Mouse (Mus musculus) MEL (cell line): ENCODE data around the gene Hoxb4. TPM values are rescaled to one million over a fixed set of nuclear protein-coding genes. Genes with fewer than 3 reads are reported as not detected.

Source experiments
- DNase-seq: peaks from one replicate; pipeline ENCODE4 v3.0.0; 2011; ENCODE audit warnings: low read depth, low spot score
- H3K27ac ChIP-seq: 2 replicates; pipeline ENCODE4 v1.5.1; 2012; ENCODE audit warnings: low read depth, mild to moderate bottlenecking, control low read depth, low read length, moderate library complexity; ENCODE audit not compliant: control insufficient read depth
- H3K27me3 ChIP-seq, 2 experiments: fragments of 150-350 bp in 1 of 2; sonication (generic) in 1 of 2; 2 replicates each; pipeline ENCODE4 v1.6.1; 2012; ENCODE audit warnings: low read length in 2 of 2, mild to moderate bottlenecking in 2 of 2, improper control_type of control experiment in 1 of 2, moderate library complexity in 1 of 2; ENCODE audit not compliant: insufficient read depth in 2 of 2, control insufficient read depth in 1 of 2
- H3K36me3 ChIP-seq, 2 experiments: 2 replicates each; pipeline ENCODE4 v1.6.1; 2012 to 2014; ENCODE audit warnings: low read length in 2 of 2, improper control_type of control experiment in 1 of 2, inconsistent platforms in 1 of 2, mild to moderate bottlenecking in 1 of 2; ENCODE audit not compliant: insufficient read depth in 2 of 2, control insufficient read depth in 1 of 2
- H3K4me1 ChIP-seq, 2 experiments: fragments of 150-350 bp in 1 of 2; sonication (generic) in 1 of 2; 2 replicates each; pipeline ENCODE4 v1.6.1; 2012; ENCODE audit warnings: low read length in 2 of 2, improper control_type of control experiment in 1 of 2, mild to moderate bottlenecking in 1 of 2; ENCODE audit not compliant: insufficient read depth in 2 of 2, control insufficient read depth in 1 of 2
- H3K4me3 ChIP-seq, 2 experiments: fragments of 150-350 bp in 1 of 2; sonication (generic) in 1 of 2; 2 replicates each; pipeline ENCODE4 v1.5.1; 2012; ENCODE audit warnings: low read depth in 2 of 2, low read length in 2 of 2, mild to moderate bottlenecking in 2 of 2, moderate library complexity in 2 of 2, control low read depth in 1 of 2, improper control_type of control experiment in 1 of 2; ENCODE audit not compliant: control insufficient read depth in 1 of 2, insufficient read depth in 1 of 2
- H3K79me2 ChIP-seq: 2 replicates; pipeline ENCODE4 v1.6.1; 2012; ENCODE audit warnings: mild to moderate bottlenecking, low read length, moderate library complexity; ENCODE audit not compliant: control insufficient read depth, poor library complexity, insufficient read depth
- H3K9ac ChIP-seq: 2 replicates; pipeline ENCODE4 v1.6.1; 2012; ENCODE audit warnings: low read depth, mild to moderate bottlenecking, control low read depth, low read length, moderate library complexity; ENCODE audit not compliant: control insufficient read depth, poor library complexity, severe bottlenecking
- H3K9me3 ChIP-seq: fragments of 150-350 bp; sonication (generic); replicated peaks from 2 replicates; pipeline ENCODE4 v1.6.1; 2012; ENCODE audit warnings: mild to moderate bottlenecking, low read length, improper control_type of control experiment, moderate library complexity; ENCODE audit not compliant: insufficient read depth
- BHLHE40 ChIP-seq: IDR thresholded peaks from 2 replicates; pipeline ENCODE4 v1.6.1; 2012; ENCODE audit warnings: low read depth, mild to moderate bottlenecking, inconsistent platforms, low read length, improper control_type of control experiment, borderline replicate concordance
- CHD2 ChIP-seq: IDR thresholded peaks from 2 replicates; pipeline ENCODE4 v1.6.1; 2011; ENCODE audit warnings: low read length, improper control_type of control experiment
- E2F4 ChIP-seq: IDR thresholded peaks from 2 replicates; pipeline ENCODE4 v1.6.1; 2011; ENCODE audit warnings: low read depth, low read length, improper control_type of control experiment, borderline replicate concordance
- ELF1 ChIP-seq: IDR thresholded peaks from 2 replicates; pipeline ENCODE4 v1.6.1; 2014; ENCODE audit warnings: low read depth, mild to moderate bottlenecking, inconsistent platforms, low read length, improper control_type of control experiment, moderate library complexity
- ETS1 ChIP-seq: IDR thresholded peaks from 2 replicates; pipeline ENCODE4 v1.6.1; 2012; ENCODE audit warnings: low read depth, mild to moderate bottlenecking, inconsistent platforms, low read length, improper control_type of control experiment, moderate library complexity
- GATA1 ChIP-seq: IDR thresholded peaks from 2 replicates; pipeline ENCODE4 v1.6.1; 2011; ENCODE audit warnings: low read depth, low read length, improper control_type of control experiment
- HCFC1 ChIP-seq: IDR thresholded peaks from 2 replicates; pipeline ENCODE4 v1.6.1; 2012; ENCODE audit warnings: low read depth, mild to moderate bottlenecking, inconsistent platforms, low read length, improper control_type of control experiment, moderate library complexity
- JUND ChIP-seq: IDR thresholded peaks from 2 replicates; pipeline ENCODE4 v1.6.1; 2011; ENCODE audit warnings: low read depth, mild to moderate bottlenecking, improper control_type of control experiment, low read length
- MAFK ChIP-seq: IDR thresholded peaks from 2 replicates; pipeline ENCODE4 v1.6.1; 2011; ENCODE audit warnings: low read depth, mild to moderate bottlenecking, low read length, improper control_type of control experiment, borderline replicate concordance
- MAX ChIP-seq: IDR thresholded peaks from 2 replicates; pipeline ENCODE4 v1.6.1; 2011; ENCODE audit warnings: low read length, improper control_type of control experiment
- MAZ ChIP-seq: IDR thresholded peaks from 2 replicates; pipeline ENCODE4 v1.6.1; 2012; ENCODE audit warnings: low read depth, mild to moderate bottlenecking, inconsistent platforms, low read length, improper control_type of control experiment
- MEF2A ChIP-seq: IDR thresholded peaks from 2 replicates; pipeline ENCODE4 v1.6.1; 2014; ENCODE audit warnings: low read depth, mild to moderate bottlenecking, inconsistent platforms, low read length, improper control_type of control experiment; ENCODE audit not compliant: poor library complexity, insufficient replicate concordance, severe bottlenecking; ENCODE audit errors: extremely low read depth
- NELFE ChIP-seq: IDR thresholded peaks from 2 replicates; pipeline ENCODE4 v1.6.1; 2011; ENCODE audit warnings: low read depth, low read length, improper control_type of control experiment
- NRF1 ChIP-seq: IDR thresholded peaks from 2 replicates; pipeline ENCODE4 v1.6.1; 2014; ENCODE audit warnings: low read depth, mild to moderate bottlenecking, inconsistent platforms, low read length, improper control_type of control experiment, moderate library complexity; ENCODE audit not compliant: poor library complexity, insufficient read depth, severe bottlenecking
- POLR2A ChIP-seq, 2 experiments: IDR thresholded peaks; 2 replicates each; pipeline ENCODE4 v1.6.1; 2011 to 2012; ENCODE audit warnings: low read length in 2 of 2, mild to moderate bottlenecking in 2 of 2, control low read depth in 1 of 2, improper control_type of control experiment in 1 of 2, low read depth in 1 of 2, moderate library complexity in 1 of 2; ENCODE audit not compliant: control insufficient read depth in 1 of 2, insufficient read depth in 1 of 2, poor library complexity in 1 of 2
- POLR2AphosphoS2 ChIP-seq: IDR thresholded peaks from 2 replicates; pipeline ENCODE4 v1.6.1; 2011; ENCODE audit warnings: low read length, improper control_type of control experiment
- RCOR1 ChIP-seq: IDR thresholded peaks from 2 replicates; pipeline ENCODE4 v1.6.1; 2012; ENCODE audit warnings: low read depth, mild to moderate bottlenecking, inconsistent platforms, low read length, improper control_type of control experiment
- SIN3A ChIP-seq: IDR thresholded peaks from 2 replicates; pipeline ENCODE4 v1.6.1; 2012; ENCODE audit warnings: low read length, improper control_type of control experiment, inconsistent platforms
- TBP ChIP-seq: IDR thresholded peaks from 2 replicates; pipeline ENCODE4 v1.8.0; 2011; ENCODE audit warnings: low read depth, low read length, improper control_type of control experiment
- USF1 ChIP-seq: IDR thresholded peaks from 2 replicates; pipeline ENCODE4 v1.6.1; 2014; ENCODE audit warnings: low read depth, mild to moderate bottlenecking, inconsistent platforms, low read length, improper control_type of control experiment, moderate library complexity
- ZC3H11A ChIP-seq: IDR thresholded peaks from 2 replicates; pipeline ENCODE4 v1.6.1; 2012; ENCODE audit warnings: low read depth, mild to moderate bottlenecking, inconsistent platforms, low read length, improper control_type of control experiment
- ZKSCAN1 ChIP-seq: IDR thresholded peaks from 2 replicates; pipeline ENCODE4 v1.6.1; 2012; ENCODE audit warnings: low read depth, mild to moderate bottlenecking, inconsistent platforms, low read length, improper control_type of control experiment, moderate library complexity
- ZNF384 ChIP-seq: IDR thresholded peaks from 2 replicates; pipeline ENCODE4 v1.6.1; 2012; ENCODE audit warnings: low read depth, mild to moderate bottlenecking, inconsistent platforms, low read length, improper control_type of control experiment
- polyA plus RNA-seq, 2 experiments: library from polyadenylated mRNA; stranded (reverse) in 1 of 2; unstranded in 1 of 2; fragments of >175 nt in 1 of 2; fragments of >200 nt in 1 of 2; gene quantifications; 2 replicates each; pipeline versions ENCODE4 v1.2.1 to v1.2.4; 2012; ENCODE audit warnings: low replicate concordance in 2 of 2, low read depth in 1 of 2; ENCODE audit not compliant: insufficient read length in 2 of 2, insufficient read depth in 1 of 2, missing spikeins in 1 of 2
- total RNA-seq: library from RNA; depleted of rRNA; stranded (reverse); fragments of 300-350 nt; gene quantifications from 2 replicates; pipeline ENCODE4 v1.2.3, GENCODE M21; 2012

The Hoxb4 gene
- total and polyA plus RNA-seq, 3 experiments: not detected

- no peak overlapping the region for H3K4me3 ChIP-seq
- no peak overlapping the region for H3K9ac ChIP-seq
- H3K27ac ChIP-seq: no peak overlapping the region
- no peaks in the 10 kb centered on the region for H3K36me3 ChIP-seq
- DNase-seq: no peak
- H3K79me2 ChIP-seq: no peaks in the 10 kb centered on the region
- TF ChIP-seq MEF2A (no peak), ELF1 (no peak), MAZ (no peak), NRF1 (no peak)
- no peaks in the 10 kb centered on the region for H3K9me3 ChIP-seq
- no peaks in the 10 kb centered on the region for H3K4me1 ChIP-seq
- H3K27me3 ChIP-seq: peaks cover 3 to 5% of the 10 kb centered on the region in 2 experiments; a peak in 3 of 4 replicates
Observed at GRCm38 (mm10) chr11:96320688-96321087, 2.6 kb downstream of the Hoxb4 start.

- no peak overlapping the region for H3K9ac ChIP-seq
- no peaks in the 10 kb centered on the region for H3K9me3 ChIP-seq
- no peak for DNase-seq
- H3K4me1 ChIP-seq: no peaks in the 10 kb centered on the region
- H3K36me3 ChIP-seq: no peaks in the 10 kb centered on the region
- no peak overlapping the region for H3K4me3 ChIP-seq
- H3K79me2 ChIP-seq: no peaks in the 10 kb centered on the region
- H3K27me3 ChIP-seq: peaks cover 5 to 6% of the 10 kb centered on the region in 2 experiments
- TF ChIP-seq ZC3H11A (no peak), POLR2A (IDR thresholded peaks at IDR 0.05; ENCODE audit: control insufficient read depth in 1 of 2, insufficient read depth in 1 of 2, low read depth in 1 of 2, low read length in 2 of 2, poor library complexity in 1 of 2) (no peak), MAZ (no peak), MAX (no peak), ETS1 (no peak), TBP (no peak), E2F4 (no peak), MAFK (no peak), POLR2AphosphoS2 (no peak), SIN3A (no peak), CHD2 (no peak), RCOR1 (no peak), GATA1 (no peak)
- no peak overlapping the region for H3K27ac ChIP-seq
Observed at GRCm38 (mm10) chr11:96321846-96322245, 3.8 kb downstream of the Hoxb4 start.

- no peaks in the 10 kb centered on the region for H3K4me1 ChIP-seq
- no peaks in the 10 kb centered on the region for H3K79me2 ChIP-seq
- H3K36me3 ChIP-seq: no peaks in the 10 kb centered on the region
- TF ChIP-seq ETS1 (no peak), HCFC1 (no peak), USF1 (no peak), JUND (no peak), RCOR1 (no peak), CHD2 (no peak), ZNF384 (no peak), MEF2A (no peak), NELFE (no peak), ZKSCAN1 (no peak), BHLHE40 (no peak)
- H3K4me3 ChIP-seq: no peak overlapping the region
- no peak overlapping the region for H3K9ac ChIP-seq
- H3K9me3 ChIP-seq: no peaks in the 10 kb centered on the region
- no peak for DNase-seq
- peaks cover 5 to 9% of the 10 kb centered on the region in 2 experiments for H3K27me3 ChIP-seq
- H3K27ac ChIP-seq: no peak overlapping the region
Observed at GRCm38 (mm10) chr11:96322738-96323137, 4.7 kb downstream of the Hoxb4 start.
